Mouse (Mus musculus) layer of hippocampus, adult 11-12 months (tissue): ENCODE results near the gene Wfdc16.
"Not testable (repeated sequence)": the region's sequence is repeated elsewhere in the genome, so short reads cannot be mapped to it uniquely, and the experiment has no call there.

Experiments used
- DNase-seq: peaks from one replicate; pipeline ENCODE4 v3.0.0; 2022; ENCODE audit warnings: low spot score

Gene Wfdc16

GRCm38 (mm10) chr2:164638696-164639095 is at the start of gene Wfdc16:
Wfdc16 (minus strand) TSS chr2:164638796.
- no peak for DNase-seq

DNA sequence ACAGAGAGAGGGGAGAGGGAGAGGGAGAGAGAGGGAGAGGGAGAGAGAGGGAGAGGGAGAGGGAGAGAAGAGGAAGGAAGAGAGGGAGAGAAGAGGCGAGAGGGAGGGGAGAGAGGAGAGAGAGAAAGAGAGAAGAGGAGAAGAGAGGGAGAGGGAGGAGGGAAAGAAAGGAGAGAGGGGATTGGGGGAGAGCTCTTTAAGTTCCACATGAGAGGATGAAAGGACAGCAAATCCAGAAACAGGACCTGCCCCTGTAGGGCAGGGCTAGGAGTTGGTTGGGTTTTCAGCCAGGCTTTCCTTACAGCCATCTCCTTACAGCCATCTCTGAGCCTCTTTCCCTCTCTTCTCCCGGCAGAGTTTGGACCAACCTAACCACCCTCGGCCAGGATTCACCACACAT is 46.2 kb upstream of the Wfdc16 start, which contains the start of gene Wfdc13:
Gene Wfdc13 (plus strand): TSS at position 301 of the 400 bp plus-strand sequence.
- no peak for DNase-seq

GRCm38 (mm10) chr2:164679906-164680305 is 41.3 kb upstream of the Wfdc16 start:
- DNase-seq = no peak

- peak; percentile 64 for DNase-seq
These were observed 40.4 kb upstream of the Wfdc16 start for GRCm38 (mm10) chr2:164678848-164679625.

DNA sequence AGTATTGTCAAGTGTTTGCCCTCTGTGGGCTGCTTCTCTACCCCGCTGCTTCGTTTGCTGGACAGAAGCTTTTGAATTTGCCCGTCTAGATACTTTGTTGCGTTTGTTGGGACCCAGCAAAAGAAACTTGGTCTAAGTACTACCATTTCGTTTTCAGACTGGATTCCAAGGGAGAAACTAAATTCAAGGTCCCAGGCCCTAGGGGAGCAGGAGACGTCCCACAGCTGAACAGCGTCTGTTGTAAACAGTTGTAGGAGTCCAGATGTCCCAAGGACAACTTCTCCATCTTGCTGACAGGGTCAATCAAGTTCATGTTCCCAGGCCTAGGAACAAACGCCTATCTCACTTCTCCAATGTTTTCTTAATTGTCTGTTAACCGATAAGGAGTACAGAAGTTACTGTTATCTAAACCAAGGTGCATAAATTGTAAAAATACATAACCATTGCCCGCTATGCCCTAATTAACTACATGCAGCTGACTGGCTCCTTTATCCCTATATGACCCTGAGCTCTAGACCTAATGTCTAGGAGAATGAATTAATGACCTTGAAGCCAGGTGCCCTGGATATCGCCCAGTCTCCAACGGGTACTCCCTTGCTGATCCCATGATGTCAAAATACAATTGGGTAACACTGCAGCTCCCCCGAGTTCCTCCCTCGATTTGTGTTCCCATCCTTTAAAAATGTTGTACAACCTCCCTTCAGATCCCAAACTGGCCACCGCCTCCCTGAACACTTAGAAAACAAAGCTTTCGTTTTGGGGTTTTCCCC is 38.5 kb upstream of the Wfdc16 start:
- no peak for DNase-seq

GRCm38 (mm10) chr2:164676103-164676502 is 37.5 kb upstream of the Wfdc16 start:
- no peak for DNase-seq

- no peak for DNase-seq
These were observed 35.4 kb upstream of the Wfdc16 start, which contains the start of gene Wfdc11 for GRCm38 (mm10) chr2:164673987-164674386. Wfdc11 (minus strand) TSS chr2:164674087.

DNA sequence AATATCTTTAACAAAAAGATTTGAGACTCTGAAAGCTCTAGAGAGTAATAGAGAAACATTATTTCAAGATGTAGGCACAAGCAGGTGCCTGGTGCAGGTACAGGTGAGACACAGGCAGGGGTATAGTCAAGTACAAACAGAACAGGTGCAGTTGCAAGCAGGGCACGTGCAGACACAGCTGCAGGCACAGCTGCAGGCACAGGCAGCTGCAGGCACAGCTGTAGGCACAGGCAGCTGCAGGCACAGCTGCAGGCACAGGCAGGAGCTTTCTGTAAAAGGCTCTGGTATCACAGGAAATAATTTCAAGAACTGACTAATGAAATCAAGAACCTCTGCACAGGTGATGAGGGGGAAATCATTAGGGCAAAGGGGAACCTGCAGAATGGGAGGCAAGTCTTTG is 32.3 kb upstream of the Wfdc16 start:
- no peak for DNase-seq

DNA sequence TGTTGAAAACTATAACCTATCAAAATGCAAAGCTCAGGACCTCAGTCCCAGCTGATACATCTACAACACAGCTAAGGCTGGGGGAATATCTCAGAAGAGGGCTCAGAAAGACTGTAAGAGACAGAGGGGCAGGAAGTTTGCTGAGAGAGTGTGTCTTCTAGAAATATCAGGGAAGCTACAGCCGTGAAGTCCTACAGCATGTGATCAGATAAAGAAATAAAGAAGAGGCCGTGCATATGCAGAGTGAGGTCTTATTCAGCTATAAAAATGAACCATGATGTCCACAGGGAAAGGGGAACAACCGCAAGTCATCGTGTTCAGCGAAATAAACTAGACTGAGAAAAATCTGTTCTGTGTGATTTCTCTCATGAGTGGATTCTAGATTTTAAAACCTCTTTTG is 31.7 kb upstream of the Wfdc16 start:
- DNase-seq = no peak

DNA sequence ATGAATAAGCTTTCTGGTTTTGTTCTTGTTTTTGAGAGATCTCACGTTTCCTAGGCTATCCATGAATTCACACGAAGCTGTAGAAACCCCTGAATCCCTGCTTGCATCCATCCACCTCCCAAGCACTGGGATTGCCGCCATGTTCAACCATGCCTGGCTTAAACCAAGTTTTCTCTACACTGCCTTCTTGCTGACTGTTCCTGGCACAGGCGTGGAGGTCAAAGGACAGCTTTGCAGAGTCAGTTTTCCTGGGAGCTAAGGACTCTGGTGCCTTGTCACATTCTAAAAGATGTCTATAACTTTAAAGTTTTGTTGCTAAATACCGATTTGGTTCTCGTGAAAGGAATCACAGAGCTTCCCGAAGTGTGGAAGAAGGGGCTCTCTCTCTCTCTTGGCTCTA is 26.3 kb upstream of the Wfdc16 start:
- DNase-seq = no peak

- no peak for DNase-seq
These were observed 17.9 kb upstream of the Wfdc16 start, which contains the start of gene Wfdc9 for GRCm38 (mm10) chr2:164656483-164656882. Wfdc9 (minus strand) TSS chr2:164656583.

- DNase-seq = peak; percentile 21
These were observed 17.3 kb upstream of the Wfdc16 start, which contains the start of gene Wfdc10 for GRCm38 (mm10) chr2:164655858-164656257. Wfdc10 (plus strand) TSS chr2:164656046.

DNA sequence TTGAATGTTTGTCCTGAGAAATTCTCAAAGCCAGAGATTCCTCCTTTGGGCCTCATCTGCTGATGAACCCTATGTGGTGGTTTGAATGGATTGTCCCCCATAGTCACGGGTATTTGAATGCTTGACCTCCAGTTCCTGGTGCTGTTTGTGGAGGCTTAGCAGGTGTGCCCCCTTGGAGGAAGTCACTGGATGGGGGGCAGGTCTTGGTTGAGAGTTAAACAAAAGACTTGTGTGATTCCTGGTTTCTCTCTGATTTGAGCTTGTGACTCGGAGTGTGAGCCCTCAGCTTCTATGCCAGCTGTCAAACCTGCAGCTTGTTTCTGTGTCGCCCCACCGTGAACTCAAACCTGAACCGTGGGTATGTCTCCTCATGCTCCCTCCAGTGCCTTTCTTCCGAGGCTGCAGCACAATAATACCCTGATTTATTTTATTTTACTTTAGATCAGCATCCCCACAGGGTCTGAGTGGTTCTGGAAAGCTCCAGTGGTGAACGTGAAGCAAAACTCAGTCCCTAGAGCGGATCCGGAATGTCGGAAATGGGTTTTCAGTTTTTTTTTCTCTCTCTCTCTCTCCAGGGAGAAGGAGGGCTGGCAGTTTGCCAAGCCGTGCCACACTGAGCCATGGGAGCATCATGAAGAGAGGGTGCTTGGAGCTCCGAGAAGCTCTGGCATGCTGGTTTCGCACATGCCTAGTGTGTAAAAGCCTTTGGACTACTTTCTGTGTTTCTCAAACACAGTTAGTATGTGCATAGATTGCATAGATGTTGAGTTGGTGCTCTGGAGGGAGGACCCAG is 3.5 kb upstream of the Wfdc16 start:
- peak; percentile 14 for DNase-seq

- DNase-seq = no peak
These were observed 2.5 kb upstream of the Wfdc16 start for GRCm38 (mm10) chr2:164641129-164641528.

- DNase-seq = no peak
These were observed 3.3 kb downstream of the Wfdc16 start for GRCm38 (mm10) chr2:164635266-164635665.

- no peak for DNase-seq
These were observed 16.8 kb downstream of the Wfdc16 start for GRCm38 (mm10) chr2:164621775-164622174.

DNA sequence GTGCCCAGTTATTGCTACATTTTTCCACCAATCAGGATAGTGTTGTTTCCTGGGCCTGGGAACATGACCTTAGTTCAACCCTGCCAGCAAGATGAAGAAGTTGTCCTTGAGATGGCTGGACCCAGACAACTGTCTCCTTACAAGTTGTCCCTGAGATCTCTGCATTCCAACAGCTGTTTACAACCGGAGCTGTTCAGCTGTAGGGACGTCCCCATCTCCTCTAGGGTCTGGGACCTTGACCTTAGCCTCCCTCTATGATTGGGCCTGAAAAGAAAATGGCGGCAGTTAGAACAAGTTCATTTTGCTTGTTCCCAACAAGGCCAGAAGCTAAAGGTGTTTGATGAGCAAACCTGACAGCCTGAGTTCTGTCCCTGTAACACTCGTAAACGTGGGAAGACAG is 19.5 kb downstream of the Wfdc16 start:
- no peak for DNase-seq

- DNase-seq = no peak
These were observed 23.2 kb downstream of the Wfdc16 start for GRCm38 (mm10) chr2:164615386-164615785.

- DNase-seq = not testable (repeated sequence)
These were observed 25.1 kb downstream of the Wfdc16 start, which contains the start of the genes Wfdc6b and Wfdc8 for GRCm38 (mm10) chr2:164613471-164613870. Wfdc6b (plus strand) TSS chr2:164613522. Wfdc8 (minus strand) TSS chr2:164613626.

GRCm38 (mm10) chr2:164608781-164609180 is 29.8 kb downstream of the Wfdc16 start:
- no peak for DNase-seq

- DNase-seq = no peak
These were observed 34.2 kb downstream of the Wfdc16 start for GRCm38 (mm10) chr2:164604411-164604810.

GRCm38 (mm10) chr2:164603482-164603881 is 35.1 kb downstream of the Wfdc16 start:
- DNase-seq = no peak
